Mouse (Mus musculus): Measurements from ENCODE around the gene Fat1. TPM values are rescaled to one million over a fixed set of nuclear protein-coding genes. Genes with fewer than 3 reads are reported as not detected.
A peak's percentile ranks its signal among the peaks of the same experiment; 100 is the strongest.

The Fat1 gene
- total and polyA plus RNA-seq, 3 experiments = 9.8 to 18.7 (median 16.6) TPM

GRCm38 (mm10) chr8:44935741-44936140, 494 bp downstream of the Fat1 start:
- H3K27ac ChIP-seq = peak overlapping the region; percentile 76
- H3K4me3 ChIP-seq = peak overlapping the region; percentile 57
- no peaks in the 10 kb centered on the region for H3K79me2 ChIP-seq (replicated peaks; ENCODE audit: control insufficient read depth, insufficient read depth, low read length)
- peak; percentile 85 for DNase-seq
- WGBS = 1% methylated on average over 24 of the region's 24 CpGs
- H3K27me3 ChIP-seq (ENCODE audit: control insufficient read depth, insufficient read depth, low read length) = no peaks in the 10 kb centered on the region
- H3K9ac ChIP-seq (ENCODE audit: low read depth, low read length) = no peak overlapping the region
- no peaks in the 10 kb centered on the region for H3K36me3 ChIP-seq (ENCODE audit: control insufficient read depth, insufficient read depth, low read length)
- 0 out of 2 replicates have a peak, but pooled peaks have one; percentile 35 for TF ChIP-seq EP300 (IDR thresholded peaks at IDR 0.05; ENCODE audit: insufficient read depth, low read depth, low read length)
- TF ChIP-seq CTCF (IDR thresholded peaks at IDR 0.05) = peak; percentile 85
- TF ChIP-seq POLR2A (IDR thresholded peaks at IDR 0.05; ENCODE audit: insufficient read depth, low read depth, low read length) = 0 out of 2 replicates have a peak, but pooled peaks have one; percentile 18
- intact Hi-C loops (cut with DNase I) = loop anchor here (2.0 kb wide), 1 partner anchor 241 kb away; no protein-coding TSS in a partner anchor
- H3K4me1 ChIP-seq (ENCODE audit: control insufficient read depth, insufficient read depth, low read length) = no peaks in the 10 kb centered on the region

GRCm38 (mm10) chr8:44936481-44936961, 1.3 kb downstream of the Fat1 start:
- WGBS = 3% methylated on average over 16 of the region's 16 CpGs

GRCm38 (mm10) chr8:44937141-44937825, 2.0 kb downstream of the Fat1 start:
- H3K27me3 ChIP-seq (ENCODE audit: control insufficient read depth, insufficient read depth, low read length) = no peaks in the 10 kb centered on the region
- WGBS = under 1% methylated on average over 34 of the region's 34 CpGs
- peak overlapping the region; percentile 18; the same call in 1 of the 2 replicates for H3K27ac ChIP-seq
- no peaks in the 10 kb centered on the region for H3K36me3 ChIP-seq (ENCODE audit: control insufficient read depth, insufficient read depth, low read length)
- intact Hi-C loops (cut with DNase I) = no loop called here
- H3K79me2 ChIP-seq (replicated peaks; ENCODE audit: control insufficient read depth, insufficient read depth, low read length) = no peaks in the 10 kb centered on the region
- no peak for TF ChIP-seq EP300 (IDR thresholded peaks at IDR 0.05; ENCODE audit: insufficient read depth, low read depth, low read length)
- no peak for TF ChIP-seq POLR2A (IDR thresholded peaks at IDR 0.05; ENCODE audit: insufficient read depth, low read depth, low read length)
- peak; percentile 66 for TF ChIP-seq CTCF (IDR thresholded peaks at IDR 0.05)
- no peaks in the 10 kb centered on the region for H3K4me1 ChIP-seq (ENCODE audit: control insufficient read depth, insufficient read depth, low read length)
- peak; percentile 71 to 75 for DNase-seq
- peak overlapping the region; percentile 70 for H3K9ac ChIP-seq (ENCODE audit: low read depth, low read length)
- peak overlapping the region; percentile 84 for H3K4me3 ChIP-seq

More at GRCm38 (mm10) chr8:44936481-44936961, 1.3 kb downstream of the Fat1 start:
- H3K9ac ChIP-seq (ENCODE audit: low read depth, low read length) = peak overlapping the region; percentile 3; the same call in 1 of the 2 replicates
- no peaks in the 10 kb centered on the region for H3K36me3 ChIP-seq (ENCODE audit: control insufficient read depth, insufficient read depth, low read length)
- H3K4me3 ChIP-seq = peak overlapping the region; percentile 84
- no peaks in the 10 kb centered on the region for H3K79me2 ChIP-seq (replicated peaks; ENCODE audit: control insufficient read depth, insufficient read depth, low read length)
- intact Hi-C loops (cut with DNase I) = no loop called here
- DNase-seq = no peak
- H3K4me1 ChIP-seq (ENCODE audit: control insufficient read depth, insufficient read depth, low read length) = no peaks in the 10 kb centered on the region
- TF ChIP-seq EP300 (IDR thresholded peaks at IDR 0.05; ENCODE audit: insufficient read depth, low read depth, low read length) (no peak), POLR2A (IDR thresholded peaks at IDR 0.05; ENCODE audit: insufficient read depth, low read depth, low read length) (no peak), CTCF (IDR thresholded peaks at IDR 0.05) (no peak)
- H3K27ac ChIP-seq = no peak overlapping the region; the same call in 1 of the 2 replicates
- H3K27me3 ChIP-seq (ENCODE audit: control insufficient read depth, insufficient read depth, low read length) = no peaks in the 10 kb centered on the region

GRCm38 (mm10) chr8:44937905-44938642, 2.8 kb downstream of the Fat1 start:
- H3K4me3 ChIP-seq = peak overlapping the region; percentile 84
- under 1% methylated on average over 87 of the region's 87 CpGs for WGBS
- H3K9ac ChIP-seq (ENCODE audit: low read depth, low read length) = peak overlapping the region; percentile 86
- H3K4me1 ChIP-seq (ENCODE audit: control insufficient read depth, insufficient read depth, low read length) = no peaks in the 10 kb centered on the region
- H3K36me3 ChIP-seq (ENCODE audit: control insufficient read depth, insufficient read depth, low read length) = no peaks in the 10 kb centered on the region
- intact Hi-C loops (cut with DNase I) = loop anchor here (1.0 to 2.0 kb wide), 3 partner anchors 23 to 60 kb away; no protein-coding TSS in a partner anchor
- no peaks in the 10 kb centered on the region for H3K79me2 ChIP-seq (replicated peaks; ENCODE audit: control insufficient read depth, insufficient read depth, low read length)
- no peaks in the 10 kb centered on the region for H3K27me3 ChIP-seq (ENCODE audit: control insufficient read depth, insufficient read depth, low read length)
- peak overlapping the region; percentile 79 for H3K27ac ChIP-seq
- peak; percentile 93 to 94 for DNase-seq
- TF ChIP-seq CTCF (IDR thresholded peaks at IDR 0.05) = peak; percentile 57
- no peak for TF ChIP-seq EP300 (IDR thresholded peaks at IDR 0.05; ENCODE audit: insufficient read depth, low read depth, low read length)
- no peak for TF ChIP-seq POLR2A (IDR thresholded peaks at IDR 0.05; ENCODE audit: insufficient read depth, low read depth, low read length)

GRCm38 (mm10) chr8:44938643-44938979, 3.4 kb downstream of the Fat1 start:
- H3K27ac ChIP-seq = peak overlapping the region; percentile 79
- no peak for TF ChIP-seq CTCF (IDR thresholded peaks at IDR 0.05)
- no peak for TF ChIP-seq POLR2A (IDR thresholded peaks at IDR 0.05; ENCODE audit: insufficient read depth, low read depth, low read length)
- no peak for TF ChIP-seq EP300 (IDR thresholded peaks at IDR 0.05; ENCODE audit: insufficient read depth, low read depth, low read length)
- DNase-seq = no peak
- intact Hi-C loops (cut with DNase I) = loop anchor here (1.0 to 2.0 kb wide), 3 partner anchors 22 to 60 kb away; no protein-coding TSS in a partner anchor
- H3K9ac ChIP-seq (ENCODE audit: low read depth, low read length) = peak overlapping the region; percentile 86
- H3K4me1 ChIP-seq (ENCODE audit: control insufficient read depth, insufficient read depth, low read length) = no peaks in the 10 kb centered on the region
- H3K36me3 ChIP-seq (ENCODE audit: control insufficient read depth, insufficient read depth, low read length) = no peaks in the 10 kb centered on the region
- peak overlapping the region; percentile 84 for H3K4me3 ChIP-seq
- H3K79me2 ChIP-seq (replicated peaks; ENCODE audit: control insufficient read depth, insufficient read depth, low read length) = no peaks in the 10 kb centered on the region
- no peaks in the 10 kb centered on the region for H3K27me3 ChIP-seq (ENCODE audit: control insufficient read depth, insufficient read depth, low read length)
- 2% methylated on average over 12 of the region's 12 CpGs for WGBS
